Mouse (Mus musculus): ENCODE measurements around the gene Slc30a7. TPM values are rescaled to one million over a fixed set of nuclear protein-coding genes. Genes with fewer than 3 reads are reported as not detected.

Slc30a7 gene
- total RNA-seq, 4 experiments from 2014 or later = 10.0 to 17.4 (median 10.9) TPM

DNA sequence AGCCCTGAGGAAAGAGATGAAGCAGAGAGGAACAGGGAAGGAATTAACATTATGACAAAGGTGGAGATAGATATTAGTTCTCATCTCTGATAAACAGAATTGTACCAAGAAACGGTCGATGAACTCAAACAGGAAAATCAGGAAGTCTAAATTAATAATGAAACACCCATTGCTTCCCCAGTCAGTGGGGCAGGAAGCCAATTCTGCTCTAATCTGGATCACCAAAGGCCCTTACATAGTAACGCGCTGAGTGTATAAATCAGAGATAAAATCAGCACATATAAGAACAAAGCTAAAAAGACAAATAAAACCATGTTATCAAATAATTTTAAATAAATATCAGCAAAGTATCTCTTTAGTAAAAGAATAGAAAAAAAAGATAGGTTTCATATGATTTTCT, 15.1 kb downstream of the Slc30a7 start:
- peak; percentile 11 for DNase-seq (ENCODE audit: low spot score)

DNA sequence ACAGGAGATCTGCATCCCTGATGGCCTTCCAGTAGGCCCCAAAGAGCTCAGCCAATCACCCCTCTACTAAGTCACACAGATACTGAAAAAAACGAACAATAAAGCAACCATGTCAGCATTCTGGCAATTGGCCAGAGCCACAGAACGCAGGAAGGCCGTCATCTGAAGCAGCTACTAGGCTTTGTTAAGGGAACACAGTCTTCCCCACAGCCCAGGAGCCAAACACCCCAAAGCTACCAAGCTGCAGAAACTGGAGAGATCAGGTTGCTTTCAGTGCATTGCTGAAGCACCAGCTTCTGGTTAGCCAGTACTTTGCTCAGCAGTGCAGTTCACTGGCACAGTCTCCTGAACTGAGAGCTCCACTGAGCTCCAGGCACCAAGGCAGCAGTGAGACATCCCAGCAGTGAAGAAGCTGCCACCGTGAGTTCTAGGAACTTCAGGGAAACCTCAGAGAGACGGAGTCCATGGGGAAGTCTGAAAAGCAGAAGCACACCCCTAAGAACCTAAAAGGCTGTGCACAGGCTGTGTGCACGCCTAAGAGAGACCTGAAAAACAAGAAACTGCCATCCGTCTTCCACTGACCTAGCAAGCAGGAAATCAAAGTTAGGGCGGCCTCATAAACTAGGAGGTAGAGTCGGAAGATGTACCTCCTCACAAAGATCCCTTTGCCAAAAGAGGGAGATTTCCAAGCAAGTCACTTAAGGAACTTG, 21.9 kb downstream of the Slc30a7 start:
- DNase-seq (ENCODE audit: low spot score) = peak; percentile 19

- no peak for DNase-seq (ENCODE audit: low spot score)
Measured at GRCm38 (mm10) chr3:115984653-115985052, 22.6 kb downstream of the Slc30a7 start.

- DNase-seq (ENCODE audit: low spot score) = no peak
Measured at GRCm38 (mm10) chr3:115983217-115983616, 24.0 kb downstream of the Slc30a7 start.

- peak; percentile 33 for DNase-seq (ENCODE audit: low spot score)
Measured at GRCm38 (mm10) chr3:115979000-115979399, 28.2 kb downstream of the Slc30a7 start.

GRCm38 (mm10) chr3:115974995-115975394, 32.2 kb downstream of the Slc30a7 start:
- no peak for DNase-seq (ENCODE audit: low spot score)

DNA sequence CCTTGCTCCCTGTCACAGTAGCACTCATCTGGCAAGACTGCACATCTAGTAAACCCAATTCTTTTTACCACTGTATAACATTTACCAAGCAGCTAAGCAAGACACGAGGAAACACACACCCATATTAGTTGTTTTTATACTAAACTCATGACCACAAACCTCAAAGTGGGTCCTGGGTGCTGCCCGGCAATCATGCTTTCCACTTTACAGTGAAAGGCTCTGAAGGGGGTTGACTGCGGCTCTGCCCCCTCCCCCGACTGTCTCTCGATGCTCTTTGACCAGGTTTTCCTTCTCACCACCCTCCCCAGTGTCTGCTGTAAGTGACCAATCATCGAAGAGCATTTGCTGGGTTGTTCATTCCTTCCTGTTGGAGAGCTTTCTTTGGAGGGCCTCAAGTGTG, 33.0 kb downstream of the Slc30a7 start:
- no peak for DNase-seq (ENCODE audit: low spot score)

DNA sequence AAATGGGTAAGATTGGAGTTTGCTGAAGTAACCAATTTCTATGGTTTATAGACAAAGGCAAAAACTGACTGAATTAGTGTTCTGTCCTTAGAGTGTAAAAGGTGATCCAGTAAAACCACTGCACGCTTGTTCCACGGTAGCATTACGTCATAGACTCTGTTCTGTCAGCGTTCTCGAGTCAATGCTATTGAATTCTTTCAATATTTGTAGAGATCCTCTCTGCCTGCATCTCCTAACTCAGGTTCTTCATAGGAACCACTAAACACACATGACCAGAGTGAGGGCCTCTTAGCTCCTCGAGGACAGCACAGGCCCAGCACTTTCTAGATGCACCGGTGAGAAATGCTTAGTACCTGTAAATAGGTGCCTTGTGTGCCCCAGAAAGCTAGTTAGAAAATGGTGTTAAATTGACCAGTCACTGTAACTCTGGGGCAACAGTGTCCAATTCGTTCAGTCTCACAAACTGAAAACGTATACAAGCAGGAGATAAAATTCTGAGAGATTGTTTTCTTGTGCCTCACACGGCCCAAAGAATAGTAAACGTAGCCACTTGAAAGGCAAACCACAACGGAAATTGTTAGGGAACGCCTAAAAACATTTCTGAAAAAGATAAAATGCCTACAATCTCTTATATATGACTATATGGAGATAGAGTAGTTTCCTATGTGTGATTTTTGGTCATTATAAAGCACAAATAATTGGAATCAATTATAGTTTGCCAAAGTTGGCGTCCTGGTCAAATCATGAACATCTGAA, 35.1 kb downstream of the Slc30a7 start:
- no peak for DNase-seq (ENCODE audit: low spot score)

DNA sequence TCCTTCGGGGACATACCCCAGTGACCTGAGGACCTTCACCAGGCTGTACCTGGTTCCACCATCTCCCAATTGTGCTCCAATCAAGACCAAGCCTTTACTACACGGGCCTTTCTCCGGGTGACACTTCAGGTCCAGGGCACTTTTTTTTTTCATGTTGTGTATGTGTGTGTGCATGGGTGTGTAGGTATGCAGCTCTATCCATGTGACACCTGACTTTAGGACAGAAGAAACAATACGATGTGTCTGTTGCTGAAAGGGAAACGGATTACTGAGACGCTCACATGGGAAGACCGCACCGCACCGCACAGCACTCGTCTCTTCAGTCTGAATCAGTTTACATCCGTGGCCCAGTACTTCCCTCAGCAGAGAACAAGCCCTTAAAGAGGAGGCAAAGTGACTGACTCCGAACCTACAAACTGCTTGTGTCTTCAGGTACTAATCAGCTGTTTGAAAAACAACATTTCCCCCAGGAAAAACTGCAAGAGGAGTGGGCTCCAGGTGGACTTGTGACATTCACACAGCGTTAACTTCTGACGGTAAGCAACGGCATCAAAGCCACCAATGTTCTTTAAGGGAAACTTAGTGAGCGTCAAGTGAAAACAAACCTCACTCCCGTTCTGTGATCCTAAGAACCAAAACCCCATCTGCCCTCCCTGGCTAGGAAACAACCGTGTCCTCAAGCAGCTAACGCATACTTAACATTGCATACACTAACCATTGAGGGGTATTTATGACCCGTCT, 36.0 kb downstream of the Slc30a7 start:
- DNase-seq (ENCODE audit: low spot score) = no peak

DNA sequence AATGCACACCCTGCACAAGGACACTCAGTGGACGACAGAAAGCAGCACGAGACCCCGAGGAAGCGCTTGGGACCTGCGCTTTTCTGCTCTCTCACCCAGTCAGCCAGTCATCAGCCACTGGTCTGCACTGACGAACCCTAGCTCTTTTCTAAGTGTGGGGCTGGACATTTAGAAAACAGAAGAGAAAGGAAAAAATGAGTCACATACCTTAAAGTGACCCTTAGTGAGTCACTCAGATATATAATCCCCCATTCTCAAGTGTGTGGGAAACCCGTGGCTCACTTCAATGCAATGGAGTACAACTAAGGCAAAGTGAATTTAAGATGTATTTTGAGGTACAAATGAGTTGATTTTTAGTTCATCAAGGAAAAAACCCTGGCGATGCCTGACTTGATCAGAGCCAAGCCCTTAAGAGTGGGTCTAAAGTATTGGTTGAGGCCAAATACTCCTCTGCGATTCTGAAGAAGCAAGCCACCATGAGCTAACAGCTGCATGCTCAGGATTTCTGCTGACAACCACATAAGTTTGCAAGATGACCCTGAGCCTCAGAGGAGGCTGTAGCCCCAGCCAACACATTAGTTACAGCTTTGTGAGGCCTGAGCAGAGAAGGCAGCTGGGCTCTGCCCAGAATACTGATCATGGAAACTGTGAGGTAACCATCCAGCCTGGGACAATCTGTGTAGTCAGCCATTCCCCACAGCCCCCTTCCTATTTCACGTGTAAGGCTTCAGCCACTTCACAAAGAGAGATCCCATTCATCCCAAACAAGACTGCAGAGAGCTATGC, 38.3 kb downstream of the Slc30a7 start:
- no peak for DNase-seq (ENCODE audit: low spot score)

- DNase-seq (ENCODE audit: low spot score) = no peak
Measured at GRCm38 (mm10) chr3:115964071-115964470, 43.1 kb downstream of the Slc30a7 start.

DNA sequence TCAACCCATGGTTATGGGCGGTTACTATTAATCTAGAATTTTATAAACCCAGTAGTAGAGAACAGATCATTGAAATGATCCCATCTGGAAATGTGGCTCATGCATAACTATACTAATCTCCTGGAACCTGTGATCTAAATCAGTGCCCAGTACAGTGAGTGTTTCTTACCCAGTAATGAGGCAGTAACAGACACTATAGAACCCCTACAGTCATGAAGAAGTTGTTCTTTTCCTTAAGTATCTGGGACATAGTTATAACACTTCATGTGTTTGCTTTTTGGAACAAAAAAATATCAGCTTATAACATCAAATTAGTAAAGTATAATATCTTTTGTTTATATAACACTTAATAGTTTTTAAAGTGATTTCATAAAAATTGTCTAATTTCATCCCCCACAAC, 43.6 kb downstream of the Slc30a7 start:
- no peak for DNase-seq (ENCODE audit: low spot score)

- no peak for DNase-seq (ENCODE audit: low spot score)
Measured at GRCm38 (mm10) chr3:115962028-115962415, 45.2 kb downstream of the Slc30a7 start.

- DNase-seq (ENCODE audit: low spot score) = no peak
Measured at GRCm38 (mm10) chr3:115961311-115962027, 45.7 kb downstream of the Slc30a7 start.

GRCm38 (mm10) chr3:115957223-115957622, 50.0 kb downstream of the Slc30a7 start:
- no peak for DNase-seq (ENCODE audit: low spot score)

- DNase-seq (ENCODE audit: low spot score) = no peak
Measured at GRCm38 (mm10) chr3:115953088-115953487, 54.1 kb downstream of the Slc30a7 start.

DNA sequence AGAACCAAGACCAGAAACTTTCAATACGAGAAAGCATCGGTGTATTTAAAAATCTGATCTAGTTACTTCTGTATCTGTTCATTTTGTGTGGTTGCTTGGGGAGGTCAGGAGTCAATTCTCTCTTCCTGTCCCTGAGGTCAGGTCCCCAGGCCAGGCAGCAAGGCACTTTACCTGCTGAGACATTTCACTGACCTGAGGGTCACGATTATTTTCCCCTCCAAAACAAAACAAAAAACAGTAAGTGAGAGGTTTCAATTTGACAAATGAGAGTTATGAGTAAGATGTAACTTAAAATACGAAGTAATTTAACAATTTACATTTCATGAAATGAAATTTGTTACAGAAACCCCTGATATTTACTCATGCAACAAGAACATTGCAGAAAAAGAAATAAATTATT, 54.9 kb downstream of the Slc30a7 start:
- no peak for DNase-seq (ENCODE audit: low spot score)

DNA sequence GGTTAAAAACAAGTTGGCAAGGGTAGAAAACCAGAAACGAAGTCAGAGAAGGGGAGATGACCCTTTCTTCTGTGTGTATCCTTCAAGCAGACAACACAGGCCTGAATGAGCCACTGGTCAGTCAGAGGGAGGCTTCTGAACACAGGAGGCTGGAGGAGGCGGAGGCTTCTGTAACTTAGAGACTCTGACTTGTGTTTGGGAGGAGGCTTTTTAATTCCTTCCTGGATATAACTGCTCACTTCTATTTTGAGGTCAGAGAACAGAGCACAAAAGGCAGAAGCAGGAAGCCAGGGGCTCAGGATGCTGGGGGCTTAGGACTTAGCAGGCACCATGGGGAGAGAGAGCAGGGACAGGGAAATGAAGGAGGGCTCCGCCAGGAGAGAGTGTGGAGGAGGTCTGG, 56.0 kb downstream of the Slc30a7 start:
- peak; percentile 27 for DNase-seq (ENCODE audit: low spot score)

DNA sequence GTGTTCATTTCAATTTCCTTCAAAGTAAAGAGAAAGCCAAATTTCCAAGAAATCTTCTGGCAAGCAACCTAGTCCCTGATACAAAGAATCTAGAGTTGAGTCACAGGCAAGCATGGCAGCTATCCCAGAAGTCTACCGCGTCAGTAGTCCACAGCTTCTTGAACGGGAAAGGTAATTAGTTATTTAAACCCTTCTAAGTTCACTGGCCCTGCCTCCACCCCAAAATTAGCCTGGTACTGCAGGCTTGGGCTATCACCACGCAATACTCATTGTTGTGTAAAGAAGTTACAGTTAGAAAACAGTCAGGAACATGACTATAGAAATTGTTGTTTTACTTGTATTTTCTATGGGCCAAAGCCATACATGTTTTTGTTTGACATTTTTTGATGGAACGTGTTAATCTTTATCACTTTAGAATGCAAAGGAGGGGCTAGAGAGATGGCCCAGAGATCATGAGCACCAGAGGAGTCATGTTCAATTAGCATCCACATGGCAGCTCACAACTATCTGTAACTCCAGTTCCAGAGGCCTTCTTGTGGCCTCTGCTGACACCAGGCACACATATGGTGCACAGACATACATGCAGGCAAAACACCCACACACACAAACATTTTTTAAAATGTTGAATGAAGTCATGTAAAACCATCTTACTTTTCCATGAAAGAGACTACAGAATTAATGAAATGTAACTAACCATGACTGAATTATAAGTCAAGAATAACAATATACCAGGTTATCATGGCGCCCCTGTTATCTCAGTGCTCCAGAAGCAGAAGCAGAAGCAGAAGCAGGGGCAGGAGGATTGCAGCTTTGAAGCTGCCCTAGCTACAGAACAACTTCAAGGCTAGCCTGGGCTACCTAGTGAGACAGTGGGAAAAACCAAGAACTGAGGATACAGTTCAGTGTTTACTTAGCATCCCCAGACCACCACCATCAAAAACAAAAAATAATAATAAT, 57.0 kb downstream of the Slc30a7 start:
- DNase-seq (ENCODE audit: low spot score) = no peak

Data from heart, adult 8-10 months (tissue).